Mouse (Mus musculus) heart, adult 2 months (tissue): ENCODE results near the gene Cdh18.

Experiments used
- CTCF ChIP-seq: fragments of 200-600 bp; IDR thresholded peaks from 2 replicates; pipeline ENCODE4 v1.8.1; 2022; ENCODE audit warnings: antibody characterized with exemption, mild to moderate bottlenecking, moderate library complexity
- EP300 ChIP-seq: fragments of 200-500 bp; IDR thresholded peaks from 2 replicates; pipeline ENCODE4 v1.6.1; 2011; ENCODE audit warnings: low read depth, low read length, control low read depth; ENCODE audit not compliant: insufficient read depth
- POLR2A ChIP-seq: fragments of 200-500 bp; IDR thresholded peaks from 2 replicates; pipeline ENCODE4 v1.6.1; 2011; ENCODE audit warnings: mild to moderate bottlenecking, low read depth, low read length, control low read depth; ENCODE audit not compliant: insufficient read depth

GRCm38 (mm10) chr15:23403792-23404191, 855.0 kb downstream of the Cdh18 start:
- TF ChIP-seq CTCF (no peak), POLR2A (no peak), EP300 (no peak)
